Mouse (Mus musculus): ENCODE measurements around the gene Nrcam. TPM values are rescaled to one million over a fixed set of nuclear protein-coding genes. Genes with fewer than 3 reads are reported as not detected.

Nrcam gene
- total RNA-seq, 2 experiments from 2014 or later: 510 to 546 TPM

GRCm38 (mm10) chr12:44508635-44509034 is 179.9 kb downstream of the Nrcam start:
- DNase-seq (ENCODE audit: low spot score in 2 of 2): no peak
- Histone ChIP-seq H3K4me3 (no peak overlapping the region), H3K27ac (no peak overlapping the region)
- no peak for TF ChIP-seq CTCF (conservative IDR thresholded peaks at IDR 0.05)

- H3K27ac ChIP-seq: no peak overlapping the region
- TF ChIP-seq CTCF (conservative IDR thresholded peaks at IDR 0.05): no peak
- no peak for DNase-seq (ENCODE audit: low spot score in 2 of 2)
- no peak overlapping the region for H3K4me3 ChIP-seq
Observed at GRCm38 (mm10) chr12:44509406-44510104, 180.9 kb downstream of the Nrcam start.

GRCm38 (mm10) chr12:44515066-44515465 is 186.4 kb downstream of the Nrcam start:
- H3K27ac ChIP-seq: peak overlapping the region; percentile 62; the same call in 1 of the 2 replicates

GRCm38 (mm10) chr12:44519440-44520141 is 190.9 kb downstream of the Nrcam start:
- H3K4me3 ChIP-seq: no peak overlapping the region
- no peak overlapping the region; the same call in 1 of the 2 replicates for H3K27ac ChIP-seq
- DNase-seq (ENCODE audit: low spot score in 2 of 2): no peak
- TF ChIP-seq CTCF (conservative IDR thresholded peaks at IDR 0.05): no peak

More at GRCm38 (mm10) chr12:44515066-44515465, 186.4 kb downstream of the Nrcam start:
- H3K4me3 ChIP-seq: no peak overlapping the region
- no peak for TF ChIP-seq CTCF (conservative IDR thresholded peaks at IDR 0.05)
- DNase-seq (ENCODE audit: low spot score in 2 of 2): peak; percentile 47 to 65

GRCm38 (mm10) chr12:44521496-44521895 is 192.8 kb downstream of the Nrcam start:
- TF ChIP-seq CTCF (conservative IDR thresholded peaks at IDR 0.05): no peak
- no peak overlapping the region for H3K27ac ChIP-seq

GRCm38 (mm10) chr12:44524621-44525565 is 196.2 kb downstream of the Nrcam start:
- no peak overlapping the region for H3K4me3 ChIP-seq
- no peak overlapping the region; the same call in 1 of the 2 replicates for H3K27ac ChIP-seq
- DNase-seq (ENCODE audit: low spot score in 2 of 2): no peak
- TF ChIP-seq CTCF (conservative IDR thresholded peaks at IDR 0.05): no peak

More at GRCm38 (mm10) chr12:44521496-44521895, 192.8 kb downstream of the Nrcam start:
- no peak for DNase-seq (ENCODE audit: low spot score in 2 of 2)
- no peak overlapping the region for H3K4me3 ChIP-seq

GRCm38 (mm10) chr12:44528391-44529016 is 199.8 kb downstream of the Nrcam start:
- Histone ChIP-seq H3K27ac (no peak overlapping the region), H3K4me3 (no peak overlapping the region)
- DNase-seq (ENCODE audit: low spot score in 2 of 2): no peak
- no peak for TF ChIP-seq CTCF (conservative IDR thresholded peaks at IDR 0.05)

GRCm38 (mm10) chr12:44532337-44533113 is 203.8 kb downstream of the Nrcam start:
- TF ChIP-seq CTCF (conservative IDR thresholded peaks at IDR 0.05): no peak
- peak overlapping the region; percentile 2; the same call in 1 of the 2 replicates for H3K27ac ChIP-seq
- no peak overlapping the region for H3K4me3 ChIP-seq
- no peak for DNase-seq (ENCODE audit: low spot score in 2 of 2)

GRCm38 (mm10) chr12:44534100-44534633 is 205.5 kb downstream of the Nrcam start:
- Histone ChIP-seq H3K27ac (no peak overlapping the region), H3K4me3 (no peak overlapping the region)
- DNase-seq (ENCODE audit: low spot score in 2 of 2): no peak
- no peak for TF ChIP-seq CTCF (conservative IDR thresholded peaks at IDR 0.05)

GRCm38 (mm10) chr12:44535623-44536022 is 206.9 kb downstream of the Nrcam start:
- Histone ChIP-seq H3K27ac (no peak overlapping the region), H3K4me3 (no peak overlapping the region)
- no peak for DNase-seq (ENCODE audit: low spot score in 2 of 2)
- no peak for TF ChIP-seq CTCF (conservative IDR thresholded peaks at IDR 0.05)

GRCm38 (mm10) chr12:44547721-44548369 is 219.2 kb downstream of the Nrcam start:
- peak; percentile 93 for TF ChIP-seq CTCF (conservative IDR thresholded peaks at IDR 0.05)
- H3K27ac ChIP-seq: no peak overlapping the region
- H3K4me3 ChIP-seq: no peak overlapping the region
- DNase-seq (ENCODE audit: low spot score in 2 of 2): peak; percentile 61 to 85
